Mouse (Mus musculus): Measurements from ENCODE around the gene Sowahb. TPM values are rescaled to one million over a fixed set of nuclear protein-coding genes. Genes with fewer than 3 reads are reported as not detected.

Gene Sowahb
- polyA plus RNA-seq (2015; fragmentation: Nextera tagmentation; extraction: Ambion mirVana), result 0.06 TPM in 1 of 2 replicates, not detected in the other

DNA sequence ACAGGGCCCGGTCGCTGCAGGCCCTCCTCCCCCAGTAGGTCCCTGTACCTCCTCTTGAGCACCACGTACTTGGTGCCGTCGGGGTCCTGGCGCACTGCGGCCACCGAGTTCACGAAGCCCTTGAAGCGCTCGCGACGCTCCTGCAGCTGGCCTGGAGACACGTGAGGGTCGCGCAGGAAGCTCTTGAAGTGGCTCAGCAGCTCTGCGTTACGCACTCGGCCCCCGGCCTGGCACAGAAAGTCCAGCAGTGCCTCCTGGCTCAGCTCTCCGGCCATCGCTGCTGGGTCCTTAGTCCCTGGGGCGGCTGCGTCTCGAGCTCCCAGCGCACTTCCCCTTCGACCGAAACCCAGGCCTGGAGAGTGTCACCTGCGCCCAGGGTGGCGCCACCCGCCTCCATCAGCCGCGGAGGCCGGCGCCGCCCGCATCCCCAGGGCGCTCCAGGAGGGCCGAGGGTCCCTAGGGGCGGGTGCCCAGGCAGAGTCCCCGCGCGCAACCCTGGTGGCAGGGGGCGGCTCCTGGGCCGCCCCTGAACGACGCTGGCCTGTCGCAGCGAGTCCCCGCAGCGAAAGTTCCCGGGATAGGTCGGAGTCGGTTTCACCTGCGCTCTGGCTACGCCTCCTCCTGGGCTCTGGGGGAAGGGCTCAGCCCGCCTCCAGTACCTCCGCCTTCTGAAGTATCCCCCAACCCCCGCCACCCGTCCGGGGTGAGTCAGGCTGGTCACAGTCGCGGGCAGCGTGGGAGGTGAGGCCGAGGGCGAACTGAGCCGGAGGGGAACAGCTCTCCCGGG is at the start of gene Sowahb:
Gene Sowahb (minus strand): TSS at position 439 of the 787 bp plus-strand sequence.

DNA sequence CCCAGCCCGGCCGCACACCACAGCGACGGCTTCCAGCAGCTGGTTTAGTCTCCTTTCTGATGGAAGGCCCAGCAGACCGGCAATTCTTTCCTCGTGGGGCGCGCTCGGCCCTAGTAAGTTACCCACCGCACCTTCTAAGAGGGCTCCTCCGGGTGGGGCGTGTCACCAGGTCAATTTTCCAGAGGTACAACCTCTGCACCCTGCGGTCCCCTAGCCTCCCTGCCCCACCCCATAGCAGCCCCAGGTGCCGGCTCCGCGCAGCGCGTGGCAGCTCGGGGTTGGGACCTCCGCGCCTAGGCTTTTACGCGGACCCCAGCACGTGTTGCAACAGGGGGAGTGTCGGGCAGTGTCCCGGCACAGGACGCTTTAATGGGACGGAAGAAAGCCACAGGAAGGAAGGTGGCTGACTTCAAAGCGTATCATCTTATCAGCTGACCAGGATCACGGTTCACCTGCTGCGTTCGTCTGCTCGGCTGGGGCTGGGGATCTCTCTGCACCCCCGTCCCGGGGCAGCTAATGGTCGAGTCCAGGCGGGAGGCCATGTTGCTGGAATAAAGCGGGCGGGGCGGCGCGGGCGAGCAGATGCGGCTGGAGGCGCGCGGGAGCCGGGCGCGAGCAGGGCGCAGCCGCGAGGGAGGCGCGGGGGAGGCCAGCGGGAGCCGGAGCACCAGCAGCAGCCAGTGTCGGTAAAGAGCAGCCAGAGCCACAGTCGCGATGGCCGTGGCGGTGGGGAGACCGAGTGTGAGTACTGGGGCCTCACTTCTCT is 48.2 kb upstream of the Sowahb start, which contains the start of gene Sept11:
Gene Sept11 (plus strand): TSS at position 581 of the 766 bp plus-strand sequence.

Other genes with a start within 250 kb of the Sowahb start
- 161 and 176 TPM in 2 replicates for gene Sept11, start 48.4 kb upstream of the Sowahb start, polyA plus RNA-seq (2015; fragmentation: Nextera tagmentation; extraction: Ambion mirVana)
- gene Ccni, start 161.5 kb upstream of the Sowahb start, polyA plus RNA-seq (2015; fragmentation: Nextera tagmentation; extraction: Ambion mirVana), result 61.9 and 63.2 TPM in 2 replicates
- gene 2010109A12Rik, start 161.5 kb upstream of the Sowahb start, polyA plus RNA-seq (2015; fragmentation: Nextera tagmentation; extraction: Ambion mirVana), result 1.4 and 1.7 TPM in 2 replicates
- gene Ccng2, start 222.2 kb upstream of the Sowahb start, polyA plus RNA-seq (2015; fragmentation: Nextera tagmentation; extraction: Ambion mirVana), result 29.6 and 30.7 TPM in 2 replicates